Mouse (Mus musculus) ES-Bruce4 (cell line): ENCODE data around the gene Ndufaf8.

Experiments used
- CTCF ChIP-seq: IDR thresholded peaks from one replicate; pipeline ENCODE4 v1.8.1; 2011; ENCODE audit warnings: low read depth, low read length
- EP300 ChIP-seq: IDR thresholded peaks from 2 replicates; pipeline ENCODE4 v1.6.1; 2011; ENCODE audit warnings: low read depth, low read length; ENCODE audit not compliant: insufficient read depth

GRCm38 (mm10) chr11:120071065-120071464 lies 27.7 kb upstream of the Ndufaf8 start:
- TF ChIP-seq CTCF (no peak), EP300 (no peak)
